In the genomic region with DNA sequence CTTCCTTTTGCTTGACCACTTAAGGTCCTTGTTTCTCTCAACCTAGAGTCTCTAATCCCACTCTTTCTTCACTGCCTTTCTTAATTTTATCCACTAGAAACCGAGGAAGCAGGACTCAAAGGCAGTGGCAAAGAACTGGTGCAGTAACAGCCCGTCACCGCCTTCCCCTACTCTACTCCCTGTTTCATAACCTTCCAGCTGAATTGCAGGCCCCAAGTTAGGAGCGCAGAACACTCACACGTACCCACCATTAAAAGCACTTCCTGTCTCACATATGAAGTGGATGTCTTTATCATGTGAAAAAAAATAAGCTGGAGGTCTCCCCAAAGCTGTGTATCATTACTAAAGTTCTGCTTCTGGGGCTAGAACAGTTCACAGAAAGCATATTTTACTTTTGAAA, we compare ENCODE assay signal across 26 mouse cellular contexts. TPM values are rescaled to one million over a fixed set of nuclear protein-coding genes. Genes with fewer than 3 reads are reported as not detected.
"Had no signal": no experiment of that assay in that cellular context is flagged by ENCODE, and none has a peak within 500 bp of the region (broad histone marks: within the 10 kb centered on the region; RNA-seq: fewer than 3 reads in every experiment).

No protein-coding gene starts in this region.

- H3K9me3 ChIP-seq: heart, embryonic 10.5 days; heart, embryonic 12.5 days; hindbrain, embryonic 13.5 days; hindbrain, embryonic 15.5 days; kidney, embryonic 15.5 days; limb, embryonic 12.5 days; liver, embryonic 13.5 days had no signal

- H3K4me3 ChIP-seq: heart, embryonic 10.5 days; heart, embryonic 12.5 days; hindbrain, embryonic 13.5 days; hindbrain, embryonic 15.5 days; kidney, embryonic 15.5 days; limb, embryonic 12.5 days; liver, embryonic 13.5 days had no signal

- H3K4me1 ChIP-seq: heart, embryonic 10.5 days; heart, embryonic 12.5 days; hindbrain, embryonic 15.5 days; kidney, embryonic 15.5 days; limb, embryonic 12.5 days; liver, embryonic 13.5 days had no signal

- ATAC-seq: hindbrain, postnatal 0 days; intestine, embryonic 16.5 days had no signal

- H3K27ac ChIP-seq: heart, embryonic 10.5 days; hindbrain, embryonic 13.5 days; hindbrain, embryonic 15.5 days; hindbrain, postnatal 0 days; kidney, embryonic 15.5 days; kidney, postnatal 0 days; limb, embryonic 12.5 days; liver, embryonic 13.5 days had no signal

- H3K9ac ChIP-seq: heart, embryonic 12.5 days; hindbrain, embryonic 13.5 days; hindbrain, embryonic 15.5 days; kidney, embryonic 15.5 days; limb, embryonic 12.5 days; liver, embryonic 13.5 days had no signal

- DNase-seq: gastrocnemius, postnatal 10 days; gastrocnemius, postnatal 25 days; heart, adult 18-20 months; heart, postnatal 10 days; heart, postnatal 36 days; kidney, adult 11 months; kidney, adult 2 months; kidney, adult 9 months; kidney, postnatal 14 days; kidney, postnatal 36 days; layer of hippocampus, adult 9-11 months; layer of hippocampus, postnatal 36 days; left cerebral cortex, postnatal 4 days; liver; liver, embryonic 13.5 days had no signal

- H3K4me2 ChIP-seq: heart, embryonic 12.5 days; hindbrain, embryonic 13.5 days; hindbrain, embryonic 15.5 days; kidney, embryonic 15.5 days; limb, embryonic 12.5 days; liver, embryonic 11.5 days; liver, embryonic 13.5 days had no signal

- H3K36me3 ChIP-seq: heart, embryonic 10.5 days; heart, embryonic 12.5 days; hindbrain, embryonic 13.5 days; hindbrain, embryonic 15.5 days; kidney, embryonic 15.5 days; limb, embryonic 12.5 days; liver, embryonic 13.5 days had no signal

RNA-seq across cellular contexts. Expression of a gene that starts 6.5 kb away (rescaled TPM):
- total RNA-seq: hematopoietic stem cell, adult 5-6 weeks had no signal
- polyA plus RNA-seq: heart, embryonic 12.5 days; liver, embryonic 11.5 days had no signal
